Mouse (Mus musculus) cerebellum, postnatal 10 days (tissue): ENCODE measurements at regions not wholly inside any gene's neighbourhood (a gene's known extent, or its start where the extent isn't known, plus 50 kb on each side); places are given as distances from the start of the nearest gene placed in this dataset.
A peak's percentile ranks its signal among the peaks of the same experiment; 100 is the strongest.

Source experiments
- DNase-seq, 2 experiments: peaks; one replicate each; pipeline ENCODE4 v3.0.0; 2021; ENCODE audit warnings: mixed read lengths in 2 of 2

GRCm38 (mm10) chr8:103978948-103979347, 122.5 kb upstream of the Cdh5 start:
- DNase-seq, result no peak

GRCm38 (mm10) chr8:103983860-103984594, 117.4 kb upstream of the Cdh5 start:
- no peak for DNase-seq

GRCm38 (mm10) chr8:103985640-103986039, 115.8 kb upstream of the Cdh5 start:
- no peak for DNase-seq

GRCm38 (mm10) chr8:103993897-103994296, 107.5 kb upstream of the Cdh5 start:
- DNase-seq, result peak; percentile 11 to 20

- DNase-seq, result peak; percentile 38 to 49
Observed at GRCm38 (mm10) chr8:103998143-103998542, 103.3 kb upstream of the Cdh5 start.

- DNase-seq, result no peak
Observed at GRCm38 (mm10) chr8:104007209-104007608, 94.2 kb upstream of the Cdh5 start.

GRCm38 (mm10) chr8:104008756-104009155, 92.7 kb upstream of the Cdh5 start:
- peak in 1 of 2 experiments; percentile 26 for DNase-seq

- DNase-seq, result peak in 1 of 2 experiments; percentile 25
Observed at GRCm38 (mm10) chr8:104009306-104009705, 92.1 kb upstream of the Cdh5 start.

- DNase-seq, result no peak
Observed at GRCm38 (mm10) chr8:104022231-104022630, 79.2 kb upstream of the Cdh5 start.

- DNase-seq, result no peak
Observed at GRCm38 (mm10) chr8:104022691-104023509, 78.5 kb upstream of the Cdh5 start.

- peak; percentile 71 to 81 for DNase-seq
Observed at GRCm38 (mm10) chr8:104027161-104027821, 74.1 kb upstream of the Cdh5 start.

GRCm38 (mm10) chr8:104028626-104029025, 72.8 kb upstream of the Cdh5 start:
- peak; percentile 95 to 96 for DNase-seq

GRCm38 (mm10) chr8:104032179-104032578, 69.2 kb upstream of the Cdh5 start:
- peak; percentile 61 to 75 for DNase-seq

GRCm38 (mm10) chr8:104033148-104033547, 68.3 kb upstream of the Cdh5 start:
- DNase-seq, result peak; percentile 43 to 49

GRCm38 (mm10) chr8:104034286-104034685, 67.1 kb upstream of the Cdh5 start:
- DNase-seq, result no peak

GRCm38 (mm10) chr8:104036580-104037477, 64.6 kb upstream of the Cdh5 start:
- no peak for DNase-seq

- DNase-seq, result no peak
Observed at GRCm38 (mm10) chr8:104037611-104038010, 63.8 kb upstream of the Cdh5 start.

- DNase-seq, result no peak
Observed at GRCm38 (mm10) chr8:104039526-104039925, 61.9 kb upstream of the Cdh5 start.

- DNase-seq, result no peak
Observed at GRCm38 (mm10) chr8:104041522-104041921, 59.9 kb upstream of the Cdh5 start.

- no peak for DNase-seq
Observed at GRCm38 (mm10) chr8:104042434-104042833, 59.0 kb upstream of the Cdh5 start.

GRCm38 (mm10) chr8:104048037-104048436, 53.4 kb upstream of the Cdh5 start:
- DNase-seq, result no peak

- DNase-seq, result no peak
Observed at GRCm38 (mm10) chr8:104049181-104049580, 52.2 kb upstream of the Cdh5 start.
